Mouse (Mus musculus): Measurements from ENCODE around the gene Nr2c1.

DNA sequence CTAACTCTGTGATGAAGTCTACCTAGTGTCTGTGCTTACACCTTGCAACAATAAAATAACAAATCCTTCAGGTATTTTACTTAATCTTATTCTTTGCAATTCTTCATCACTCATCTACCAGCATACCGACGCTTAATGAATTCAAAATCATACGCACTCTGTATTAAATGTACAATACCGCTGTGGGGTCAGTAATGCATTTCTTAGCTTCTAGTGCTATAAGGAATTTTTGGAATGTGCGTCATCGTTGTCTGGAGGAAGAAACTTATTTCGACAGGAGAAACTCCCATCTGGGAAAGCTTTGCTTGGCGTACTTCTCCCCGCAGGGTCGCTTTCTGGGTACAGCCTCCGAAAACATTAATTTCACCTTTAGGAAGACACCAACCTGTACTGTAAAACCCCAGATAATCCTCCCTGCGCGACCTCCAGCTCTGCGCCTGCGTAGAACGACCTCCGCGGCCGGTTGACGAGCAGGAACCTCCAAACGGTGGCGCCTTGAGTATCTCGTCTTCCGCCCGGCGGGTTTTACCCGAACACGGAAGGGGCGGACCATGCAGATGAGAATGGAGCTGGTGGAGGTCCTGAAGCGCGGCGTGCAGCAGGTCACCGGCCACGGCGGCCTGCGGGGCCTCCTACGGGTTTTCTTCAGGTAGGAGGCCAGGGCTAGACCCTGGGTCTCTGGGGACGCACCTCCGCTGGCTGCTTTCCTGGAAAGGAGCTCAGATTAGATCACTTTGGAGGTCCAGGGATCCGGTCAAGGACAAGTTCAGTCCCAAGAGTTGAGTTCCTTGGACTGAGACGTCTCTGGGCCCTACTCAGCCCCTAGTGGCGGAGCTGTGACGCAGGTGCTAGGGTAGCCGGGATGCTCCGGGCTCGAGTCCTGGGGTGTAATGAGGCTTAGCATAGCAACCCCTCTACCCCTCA lies 50.9 kb downstream of the Nr2c1 start, which contains the start of gene Ndufa12:
- TF ChIP-seq GATA1 (IDR thresholded peaks at IDR 0.05; ENCODE audit: borderline replicate concordance, low read length) (no peak), CTCF (IDR thresholded peaks at IDR 0.05; ENCODE audit: low read depth, low read length) (peak; percentile 57; the same call in 1 of the 2 replicates), TAL1 (conservative IDR thresholded peaks at IDR 0.05; ENCODE audit: low read depth, low read length) (no peak), POLR2AphosphoS5 (IDR thresholded peaks at IDR 0.05; ENCODE audit: insufficient replicate concordance, low read depth, low read length) (no peak), GATA2 (IDR thresholded peaks at IDR 0.05; ENCODE audit: borderline replicate concordance, low read depth, low read length) (no peak)

Data from G1E (cell line).